13 mouse cellular contexts compared by ENCODE assay signal in genomic region chr11:103324723-103325122, GRCm38 (mm10). TPM values are rescaled to one million over a fixed set of nuclear protein-coding genes. Genes with fewer than 3 reads are reported as not detected.
DNase-seq lines count a peak whose midpoint lies in the region; ATAC-seq and TF ChIP-seq lines count a peak whose summit lies in the region.
"Had no signal": no experiment of that assay in that cellular context is flagged by ENCODE, and none has a peak within 500 bp of the region (broad histone marks: within the 10 kb centered on the region; RNA-seq: fewer than 3 reads in every experiment).

No protein-coding gene starts in this region.

- H3K27me3 ChIP-seq in hindbrain, embryonic 10.5 days (ENCODE audit: insufficient read depth, poor library complexity, severe bottlenecking): peaks cover 18% of the 10 kb centered on the region
- peaks cover 7% of the 10 kb centered on the region for H3K27me3 ChIP-seq in hindbrain, embryonic 12.5 days
- H3K27me3 ChIP-seq in lung, postnatal 0 days (replicated peaks; ENCODE audit: insufficient read depth, low read length): no peaks in the 10 kb centered on the region
- H3K27me3 ChIP-seq: CH12.LX; hindbrain, embryonic 15.5 days had no signal

- no peak overlapping the region for H3K9ac ChIP-seq in hindbrain, embryonic 12.5 days
- no peak overlapping the region for H3K9ac ChIP-seq in lung, postnatal 0 days (replicated peaks; ENCODE audit: low read depth)
- H3K9ac ChIP-seq: hindbrain, embryonic 15.5 days; liver, embryonic 12.5 days; lung, embryonic 14.5 days had no signal

- 66% methylated on average over 13 of the region's 13 CpGs for WGBS in hindbrain, embryonic 10.5 days
- WGBS in hindbrain, embryonic 12.5 days: 65% methylated on average over 13 of the region's 13 CpGs
- 52% methylated on average over 13 of the region's 13 CpGs for WGBS in lung, postnatal 0 days

- no peaks in the 10 kb centered on the region for H3K9me3 ChIP-seq in hindbrain, embryonic 10.5 days
- no peaks in the 10 kb centered on the region for H3K9me3 ChIP-seq in hindbrain, embryonic 12.5 days (replicated peaks)
- no peaks in the 10 kb centered on the region for H3K9me3 ChIP-seq in lung, postnatal 0 days (ENCODE audit: low read length)
- H3K9me3 ChIP-seq: hindbrain, embryonic 15.5 days; liver, embryonic 12.5 days had no signal

- peaks cover 17% of the 10 kb centered on the region; the same call in 1 of the 2 replicates for H3K4me1 ChIP-seq in hindbrain, embryonic 10.5 days (replicated peaks)
- no peaks in the 10 kb centered on the region for H3K4me1 ChIP-seq in hindbrain, embryonic 12.5 days
- H3K4me1 ChIP-seq in lung, postnatal 0 days (ENCODE audit: insufficient read depth, low read depth, low read length): no peaks in the 10 kb centered on the region
- H3K4me1 ChIP-seq: liver, embryonic 12.5 days had no signal

- ATAC-seq in hindbrain, embryonic 12.5 days (ENCODE audit: low FRiP score): no peak
- no peak for ATAC-seq in lung, postnatal 0 days
- ATAC-seq: intestine, postnatal 0 days; liver, embryonic 12.5 days had no signal

- peak overlapping the region; percentile 8; the same call in 1 of the 2 replicates for H3K27ac ChIP-seq in hindbrain, embryonic 10.5 days
- no peak overlapping the region for H3K27ac ChIP-seq in hindbrain, embryonic 12.5 days
- H3K27ac ChIP-seq in lung, postnatal 0 days (ENCODE audit: low read length): no peak overlapping the region
- H3K27ac ChIP-seq: hindbrain, embryonic 15.5 days; liver, embryonic 12.5 days had no signal

- TF ChIP-seq CTCF in lung, postnatal 0 days (IDR thresholded peaks at IDR 0.05): no peak
- TF ChIP-seq CTCF in brain, embryonic 14.5 days (IDR thresholded peaks at IDR 0.05; ENCODE audit: borderline replicate concordance, extremely low read depth, insufficient read depth, insufficient read length): no peak

- TF ChIP-seq POLR2A in brain, embryonic 14.5 days (IDR thresholded peaks at IDR 0.05; ENCODE audit: borderline replicate concordance, extremely low read depth, insufficient read depth, insufficient read length, poor library complexity, severe bottlenecking): no peak

- no peaks in the 10 kb centered on the region for H3K36me3 ChIP-seq in hindbrain, embryonic 10.5 days
- H3K36me3 ChIP-seq in hindbrain, embryonic 12.5 days: no peaks in the 10 kb centered on the region
- H3K36me3 ChIP-seq in lung, postnatal 0 days (ENCODE audit: insufficient read depth, low read length): no peaks in the 10 kb centered on the region
- H3K36me3 ChIP-seq: hindbrain, embryonic 15.5 days; liver, embryonic 12.5 days had no signal

- DNase-seq in cerebellum, postnatal 10 days: peak; percentile 64 to 69
- no peak for DNase-seq in cerebellum, adult 9-10 months
- no peak for DNase-seq in hindbrain, embryonic 10.5 days (ENCODE audit: low spot score)
- peak; percentile 28 for DNase-seq in lung, postnatal 14 days
- no peak for DNase-seq in lung, postnatal 0 days (ENCODE audit: low spot score)
- DNase-seq in brain, embryonic 14.5 days (ENCODE audit: low read depth): peak; percentile 68
- no peak for DNase-seq in liver

- H3K4me2 ChIP-seq in hindbrain, embryonic 12.5 days (replicated peaks): no peak overlapping the region
- H3K4me2 ChIP-seq in lung, postnatal 0 days (replicated peaks; ENCODE audit: low read depth, low read length): no peak overlapping the region
- H3K4me2 ChIP-seq: hindbrain, embryonic 15.5 days; liver, embryonic 12.5 days; lung, embryonic 14.5 days had no signal

- no peak for TF ChIP-seq EP300 in lung, postnatal 0 days (IDR thresholded peaks at IDR 0.05)

- H3K4me3 ChIP-seq in hindbrain, embryonic 10.5 days: no peak overlapping the region
- H3K4me3 ChIP-seq in hindbrain, embryonic 12.5 days: no peak overlapping the region
- H3K4me3 ChIP-seq in lung, postnatal 0 days (ENCODE audit: low read depth, low read length): no peak overlapping the region
- H3K4me3 ChIP-seq: hindbrain, embryonic 15.5 days; liver, embryonic 12.5 days had no signal

RNA-seq across cellular contexts. Expression of gene Arhgap27, which starts 38.8 kb away (rescaled TPM):
- 4.8 and 5.1 TPM in 2 replicates for polyA plus RNA-seq in hindbrain, embryonic 10.5 days (2016; fragmentation: Nextera tagmentation; extraction: Ambion mirVana)
- 5.2 and 5.9 TPM in 2 replicates for polyA plus RNA-seq in hindbrain, embryonic 12.5 days (2016; fragmentation: Nextera tagmentation; extraction: Ambion mirVana)
- polyA plus RNA-seq in lung, postnatal 0 days (2015; fragmentation: Nextera tagmentation; extraction: Ambion mirVana): 18.5 and 20.0 TPM in 2 replicates
- 6.7 and 7.0 TPM in 2 replicates for polyA plus RNA-seq in brain, embryonic 14.5 days (2012; rRNA removed)

RNA-seq across cellular contexts. Expression of gene Map3k14, which starts 57.5 kb away (rescaled TPM):
- polyA plus RNA-seq in hindbrain, embryonic 10.5 days (2016; fragmentation: Nextera tagmentation; extraction: Ambion mirVana): 3.9 and 4.2 TPM in 2 replicates
- polyA plus RNA-seq in hindbrain, embryonic 12.5 days (2016; fragmentation: Nextera tagmentation; extraction: Ambion mirVana): 3.9 and 4.8 TPM in 2 replicates
- 2.6 and 4.0 TPM in 2 replicates for polyA plus RNA-seq in lung, postnatal 0 days (2015; fragmentation: Nextera tagmentation; extraction: Ambion mirVana)
- 4.6 and 6.3 TPM in 2 replicates for polyA plus RNA-seq in brain, embryonic 14.5 days (2012; rRNA removed)

Comparison
In these comparisons a context has a peak if more than half of its experiments do, and no peak if none do; other contexts are left out.
1. DNase-seq: peak in cerebellum, postnatal 10 days (2 of 2), lung, postnatal 14 days (single experiment) and brain, embryonic 14.5 days (single experiment); none in cerebellum, adult 9-10 months (single experiment), hindbrain, embryonic 10.5 days (single experiment), lung, postnatal 0 days (single experiment) and liver (single experiment).